Mouse (Mus musculus): Measurements from ENCODE around the gene Ccdc88b.

Ccdc88b gene

GRCm38 (mm10) chr19:6857003-6857360 is 1.0 kb downstream of the Ccdc88b start:
- DNase-seq = no peak

- no peak for DNase-seq
Observed at GRCm38 (mm10) chr19:6856281-6857002, 1.6 kb downstream of the Ccdc88b start.

- DNase-seq = peak; percentile 72 to 75
Observed at GRCm38 (mm10) chr19:6855225-6856031, 2.6 kb downstream of the Ccdc88b start.

- no peak for DNase-seq
Observed at GRCm38 (mm10) chr19:6854658-6855057, 3.4 kb downstream of the Ccdc88b start.

- no peak for DNase-seq
Observed at GRCm38 (mm10) chr19:6853903-6854302, 4.1 kb downstream of the Ccdc88b start.

- DNase-seq = peak in 1 of 2 experiments; percentile 46
Observed at GRCm38 (mm10) chr19:6852393-6853305, 5.4 kb downstream of the Ccdc88b start.

- no peak for DNase-seq
Observed at GRCm38 (mm10) chr19:6851497-6851896, 6.5 kb downstream of the Ccdc88b start.

- DNase-seq = no peak
Observed at GRCm38 (mm10) chr19:6849506-6850068, 8.4 kb downstream of the Ccdc88b start.

GRCm38 (mm10) chr19:6847841-6848517 is 10.0 kb downstream of the Ccdc88b start:
- DNase-seq = no peak

GRCm38 (mm10) chr19:6846050-6846449 is 12.0 kb downstream of the Ccdc88b start:
- no peak for DNase-seq

GRCm38 (mm10) chr19:6842353-6842752 is 15.7 kb downstream of the Ccdc88b start:
- DNase-seq = no peak

GRCm38 (mm10) chr19:6841292-6841597 is 16.8 kb downstream of the Ccdc88b start:
- no peak for DNase-seq

GRCm38 (mm10) chr19:6840475-6841291 is 17.3 kb downstream of the Ccdc88b start, which contains the start of gene Rps6ka4:
Gene Rps6ka4 (minus strand): TSS chr19:6840636.
- peak; percentile 55 to 72 for DNase-seq

- peak; percentile 53 to 60 for DNase-seq
Observed at GRCm38 (mm10) chr19:6839615-6840474, 18.2 kb downstream of the Ccdc88b start.

GRCm38 (mm10) chr19:6832363-6832762 is 25.6 kb downstream of the Ccdc88b start:
- DNase-seq = no peak

- DNase-seq = no peak
Observed at GRCm38 (mm10) chr19:6831331-6831730, 26.7 kb downstream of the Ccdc88b start.

GRCm38 (mm10) chr19:6830556-6831316 is 27.3 kb downstream of the Ccdc88b start:
- DNase-seq = no peak

GRCm38 (mm10) chr19:6829870-6830555 is 28.0 kb downstream of the Ccdc88b start:
- DNase-seq = no peak

- no peak for DNase-seq
Observed at GRCm38 (mm10) chr19:6829069-6829468, 28.9 kb downstream of the Ccdc88b start.
